Mouse (Mus musculus): ENCODE results near the gene Tcf7l2. TPM values are rescaled to one million over a fixed set of nuclear protein-coding genes. Genes with fewer than 3 reads are reported as not detected.

Gene Tcf7l2
- polyA plus RNA-seq, 1 experiment from 2014 or later = 45.6 TPM

GRCm38 (mm10) chr19:55842046-55842445, 100.4 kb downstream of the Tcf7l2 start:
- no peaks in the 10 kb centered on the region for H3K9me3 ChIP-seq (replicated peaks; ENCODE audit: control insufficient read depth, low read length)
- no peak overlapping the region for H3K4me3 ChIP-seq (ENCODE audit: low read length)
- 0 out of 2 replicates have a peak overlapping the region, but pooled peaks have one; percentile 37 for H3K27ac ChIP-seq (ENCODE audit: low read length)
- peaks cover 54% of the 10 kb centered on the region for H3K4me1 ChIP-seq (ENCODE audit: control insufficient read depth, insufficient read depth, low read length)
- no peaks in the 10 kb centered on the region for H3K27me3 ChIP-seq (ENCODE audit: control insufficient read depth, insufficient read depth, low read length)
- 18% methylated on average over 7 of the region's 7 CpGs for WGBS
- H3K4me2 ChIP-seq (ENCODE audit: low read depth, low read length) = peak overlapping the region; percentile 16; the same call in 1 of the 2 replicates
- no peak overlapping the region for H3K9ac ChIP-seq (ENCODE audit: low read length)
- no peaks in the 10 kb centered on the region for H3K36me3 ChIP-seq (ENCODE audit: control insufficient read depth, insufficient read depth)
- no peak for ATAC-seq (replicated peaks; ENCODE audit: extremely low read depth, insufficient read depth, low FRiP score)

- H3K36me3 ChIP-seq (ENCODE audit: control insufficient read depth, insufficient read depth) = no peaks in the 10 kb centered on the region
- H3K9me3 ChIP-seq (replicated peaks; ENCODE audit: control insufficient read depth, low read length) = no peaks in the 10 kb centered on the region
- no peak for ATAC-seq (replicated peaks; ENCODE audit: extremely low read depth, insufficient read depth, low FRiP score)
- H3K4me3 ChIP-seq (ENCODE audit: low read length) = no peak overlapping the region
- peaks cover 44% of the 10 kb centered on the region for H3K4me1 ChIP-seq (ENCODE audit: control insufficient read depth, insufficient read depth, low read length)
- WGBS = 79% methylated on average over 11 of the region's 11 CpGs
- H3K9ac ChIP-seq (ENCODE audit: low read length) = no peak overlapping the region
- H3K27me3 ChIP-seq (ENCODE audit: control insufficient read depth, insufficient read depth, low read length) = no peaks in the 10 kb centered on the region
- H3K27ac ChIP-seq (ENCODE audit: low read length) = no peak overlapping the region
- H3K4me2 ChIP-seq (ENCODE audit: low read depth, low read length) = no peak overlapping the region
Measured at GRCm38 (mm10) chr19:55843111-55843887, 101.7 kb downstream of the Tcf7l2 start.

GRCm38 (mm10) chr19:55845702-55846101, 104.1 kb downstream of the Tcf7l2 start:
- H3K27ac ChIP-seq (ENCODE audit: low read length) = no peak overlapping the region
- H3K9me3 ChIP-seq (replicated peaks; ENCODE audit: control insufficient read depth, low read length) = no peaks in the 10 kb centered on the region
- no peaks in the 10 kb centered on the region for H3K27me3 ChIP-seq (ENCODE audit: control insufficient read depth, insufficient read depth, low read length)
- peaks cover 37% of the 10 kb centered on the region for H3K4me1 ChIP-seq (ENCODE audit: control insufficient read depth, insufficient read depth, low read length)
- WGBS = 78% methylated on average over 2 of the region's 2 CpGs
- H3K36me3 ChIP-seq (ENCODE audit: control insufficient read depth, insufficient read depth) = no peaks in the 10 kb centered on the region
- no peak overlapping the region for H3K9ac ChIP-seq (ENCODE audit: low read length)
- H3K4me3 ChIP-seq (ENCODE audit: low read length) = no peak overlapping the region
- ATAC-seq (replicated peaks; ENCODE audit: extremely low read depth, insufficient read depth, low FRiP score) = no peak
- no peak overlapping the region for H3K4me2 ChIP-seq (ENCODE audit: low read depth, low read length)

GRCm38 (mm10) chr19:55846256-55846655, 104.6 kb downstream of the Tcf7l2 start:
- Histone ChIP-seq H3K36me3 (ENCODE audit: control insufficient read depth, insufficient read depth) (no peaks in the 10 kb centered on the region), H3K4me2 (ENCODE audit: low read depth, low read length) (no peak overlapping the region), H3K9ac (ENCODE audit: low read length) (no peak overlapping the region), H3K27ac (ENCODE audit: low read length) (no peak overlapping the region), H3K9me3 (replicated peaks; ENCODE audit: control insufficient read depth, low read length) (no peaks in the 10 kb centered on the region), H3K27me3 (ENCODE audit: control insufficient read depth, insufficient read depth, low read length) (no peaks in the 10 kb centered on the region), H3K4me3 (ENCODE audit: low read length) (no peak overlapping the region), H3K4me1 (ENCODE audit: control insufficient read depth, insufficient read depth, low read length) (peaks cover 37% of the 10 kb centered on the region)
- WGBS = 71% methylated on average over 6 of the region's 6 CpGs
- no peak for ATAC-seq (replicated peaks; ENCODE audit: extremely low read depth, insufficient read depth, low FRiP score)

GRCm38 (mm10) chr19:55847043-55847442, 105.4 kb downstream of the Tcf7l2 start:
- Histone ChIP-seq H3K9ac (ENCODE audit: low read length) (no peak overlapping the region), H3K27ac (ENCODE audit: low read length) (no peak overlapping the region), H3K4me2 (ENCODE audit: low read depth, low read length) (no peak overlapping the region), H3K9me3 (replicated peaks; ENCODE audit: control insufficient read depth, low read length) (no peaks in the 10 kb centered on the region), H3K4me1 (ENCODE audit: control insufficient read depth, insufficient read depth, low read length) (peaks cover 38% of the 10 kb centered on the region), H3K27me3 (ENCODE audit: control insufficient read depth, insufficient read depth, low read length) (no peaks in the 10 kb centered on the region), H3K36me3 (ENCODE audit: control insufficient read depth, insufficient read depth) (no peaks in the 10 kb centered on the region), H3K4me3 (ENCODE audit: low read length) (no peak overlapping the region)
- ATAC-seq (replicated peaks; ENCODE audit: extremely low read depth, insufficient read depth, low FRiP score) = no peak
- WGBS = 54% methylated on average over 4 of the region's 4 CpGs

- Histone ChIP-seq H3K9me3 (replicated peaks; ENCODE audit: control insufficient read depth, low read length) (no peaks in the 10 kb centered on the region), H3K4me1 (ENCODE audit: control insufficient read depth, insufficient read depth, low read length) (peaks cover 51% of the 10 kb centered on the region), H3K4me3 (ENCODE audit: low read length) (no peak overlapping the region), H3K36me3 (ENCODE audit: control insufficient read depth, insufficient read depth) (no peaks in the 10 kb centered on the region), H3K27ac (ENCODE audit: low read length) (peak overlapping the region; percentile 82), H3K27me3 (ENCODE audit: control insufficient read depth, insufficient read depth, low read length) (no peaks in the 10 kb centered on the region), H3K9ac (ENCODE audit: low read length) (no peak overlapping the region; the same call in 1 of the 2 replicates), H3K4me2 (ENCODE audit: low read depth, low read length) (0 out of 2 replicates have a peak overlapping the region, but pooled peaks have one; percentile 14)
- peak; percentile 95 for ATAC-seq (replicated peaks; ENCODE audit: extremely low read depth, insufficient read depth, low FRiP score)
- 40% methylated on average over 8 of the region's 8 CpGs for WGBS
Measured at GRCm38 (mm10) chr19:55850402-55851078, 108.9 kb downstream of the Tcf7l2 start.

GRCm38 (mm10) chr19:55851498-55852324, 110.1 kb downstream of the Tcf7l2 start:
- H3K4me3 ChIP-seq (ENCODE audit: low read length) = no peak overlapping the region
- H3K4me1 ChIP-seq (ENCODE audit: control insufficient read depth, insufficient read depth, low read length) = peaks cover 50% of the 10 kb centered on the region
- 72% methylated on average over 19 of the region's 19 CpGs for WGBS

GRCm38 (mm10) chr19:55854389-55854788, 112.8 kb downstream of the Tcf7l2 start:
- no peak overlapping the region for H3K4me3 ChIP-seq (ENCODE audit: low read length)
- H3K9ac ChIP-seq (ENCODE audit: low read length) = no peak overlapping the region
- WGBS = 79% methylated on average over 10 of the region's 10 CpGs
- H3K9me3 ChIP-seq (replicated peaks; ENCODE audit: control insufficient read depth, low read length) = no peaks in the 10 kb centered on the region
- no peak overlapping the region for H3K27ac ChIP-seq (ENCODE audit: low read length)
- H3K4me2 ChIP-seq (ENCODE audit: low read depth, low read length) = no peak overlapping the region
- peaks cover 46% of the 10 kb centered on the region for H3K4me1 ChIP-seq (ENCODE audit: control insufficient read depth, insufficient read depth, low read length)
- ATAC-seq (replicated peaks; ENCODE audit: extremely low read depth, insufficient read depth, low FRiP score) = no peak
- no peaks in the 10 kb centered on the region for H3K36me3 ChIP-seq (ENCODE audit: control insufficient read depth, insufficient read depth)
- no peaks in the 10 kb centered on the region for H3K27me3 ChIP-seq (ENCODE audit: control insufficient read depth, insufficient read depth, low read length)

More at GRCm38 (mm10) chr19:55851498-55852324, 110.1 kb downstream of the Tcf7l2 start:
- H3K27ac ChIP-seq (ENCODE audit: low read length) = 0 out of 2 replicates have a peak overlapping the region, but pooled peaks have one; percentile 5
- no peak overlapping the region for H3K9ac ChIP-seq (ENCODE audit: low read length)
- no peaks in the 10 kb centered on the region for H3K9me3 ChIP-seq (replicated peaks; ENCODE audit: control insufficient read depth, low read length)
- no peak for ATAC-seq (replicated peaks; ENCODE audit: extremely low read depth, insufficient read depth, low FRiP score)
- H3K36me3 ChIP-seq (ENCODE audit: control insufficient read depth, insufficient read depth) = no peaks in the 10 kb centered on the region
- no peak overlapping the region for H3K4me2 ChIP-seq (ENCODE audit: low read depth, low read length)
- H3K27me3 ChIP-seq (ENCODE audit: control insufficient read depth, insufficient read depth, low read length) = no peaks in the 10 kb centered on the region

Measured in heart, embryonic 16.5 days (tissue).